Mouse (Mus musculus): ENCODE data around the gene Lrr1. TPM values are rescaled to one million over a fixed set of nuclear protein-coding genes. Genes with fewer than 3 reads are reported as not detected.

Gene Lrr1
- total and polyA plus RNA-seq, 3 experiments = 9.2 to 35.0 (median 23.8) TPM

DNA sequence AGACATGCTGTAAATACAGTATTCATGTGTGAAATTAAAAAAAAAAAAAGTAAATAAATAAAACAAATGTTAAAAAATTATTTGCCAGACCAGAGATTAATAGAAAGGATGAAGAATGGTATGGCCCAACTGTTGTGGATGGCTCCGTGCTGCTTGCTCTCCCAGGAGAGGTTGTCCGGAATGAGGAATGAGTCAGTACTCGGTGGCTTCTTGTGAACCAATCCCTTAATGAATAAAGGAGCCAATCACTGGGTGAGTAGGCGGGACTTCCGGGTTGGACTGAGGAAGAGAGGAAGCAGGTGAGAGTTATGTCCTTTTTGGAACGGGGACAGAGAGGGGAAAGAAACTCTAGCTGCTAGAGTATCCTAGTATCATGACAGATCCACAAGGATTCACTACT is 48.7 kb upstream of the Lrr1 start:
- Histone ChIP-seq H3K9ac (ENCODE audit: insufficient read depth, low read depth) (peak overlapping the region; percentile 76), H3K4me1 (ENCODE audit: control insufficient read depth in 1 of 2, insufficient read depth in 2 of 2) (peaks cover 0 to 21% of the 10 kb centered on the region in 2 experiments; a peak in 2 of 4 replicates), H3K79me2 (replicated peaks; ENCODE audit: control insufficient read depth, extremely low read depth, insufficient read depth, poor library complexity, severe bottlenecking) (no peaks in the 10 kb centered on the region), H3K36me3 (replicated peaks in 1 of 2; ENCODE audit: control insufficient read depth in 1 of 2, insufficient read depth in 1 of 2, low read length in 1 of 2) (peaks cover 0 to 6% of the 10 kb centered on the region in 2 experiments), H3K4me3 (replicated peaks in 1 of 3; ENCODE audit: low read depth in 2 of 3, low read length in 2 of 3, poor library complexity in 1 of 3) (peak overlapping the region; percentile 36 to 54 (median 47)), H3K9me3 (replicated peaks; ENCODE audit: low read length) (no peaks in the 10 kb centered on the region), H3K27ac (ENCODE audit: insufficient read depth, low read depth) (no peak overlapping the region), H3K27me3 (replicated peaks) (no peaks in the 10 kb centered on the region), H3K4me2 (ENCODE audit: insufficient read depth, low read depth, poor library complexity, severe bottlenecking) (peak overlapping the region; percentile 71; the same call in 1 of the 2 replicates)
- peak; percentile 66 for TF ChIP-seq HCFC1 (IDR thresholded peaks at IDR 0.05; ENCODE audit: low read depth, low read length)
- no peak for TF ChIP-seq JUND (conservative IDR thresholded peaks at IDR 0.05; ENCODE audit: low read depth, low read length)
- TF ChIP-seq CHD1 (IDR thresholded peaks at IDR 0.05; ENCODE audit: low read depth, low read length) = no peak
- no peak for TF ChIP-seq GABPA (IDR thresholded peaks at IDR 0.05; ENCODE audit: insufficient replicate concordance, low read depth, low read length)
- peak; percentile 90 for TF ChIP-seq ELF1 (IDR thresholded peaks at IDR 0.05; ENCODE audit: low read depth, low read length)
- 0 out of 2 replicates have a peak, but pooled peaks have one; percentile 41 for TF ChIP-seq TBP (conservative IDR thresholded peaks at IDR 0.05; ENCODE audit: low read depth, low read length)
- TF ChIP-seq ETS1 (conservative IDR thresholded peaks at IDR 0.05; ENCODE audit: low read depth, low read length) = no peak
- peak; percentile 40; the same call in 1 of the 2 replicates for TF ChIP-seq TCF12 (IDR thresholded peaks at IDR 0.05; ENCODE audit: low read depth, low read length)
- peak; percentile 62 for TF ChIP-seq POLR2A (IDR thresholded peaks at IDR 0.05; ENCODE audit: low read depth, low read length)
- no peak for TF ChIP-seq NELFE (IDR thresholded peaks at IDR 0.05; ENCODE audit: low read depth, low read length)
- TF ChIP-seq IRF4 (IDR thresholded peaks at IDR 0.05; ENCODE audit: low read depth, low read length) = 0 out of 2 replicates have a peak, but pooled peaks have one; percentile 34
- no peak for TF ChIP-seq BHLHE40 (IDR thresholded peaks at IDR 0.05; ENCODE audit: low read depth, low read length)
- no peak for TF ChIP-seq MAFK (IDR thresholded peaks at IDR 0.05; ENCODE audit: insufficient replicate concordance, low read length)
- TF ChIP-seq RCOR1 (conservative IDR thresholded peaks at IDR 0.05; ENCODE audit: low read depth, low read length) = no peak
- dilution Hi-C loops (cut with MboI; ENCODE audit: extremely low pct_ligation_motif_present, extremely low pct_unique_long_range_greater_than_20kb, low sequenced_read_pairs) = no loop called here
- in situ Hi-C loops (cut with MboI; ENCODE audit: low pct_ligation_motif_present, low pct_unique_long_range_greater_than_20kb, low sequenced_read_pairs) = no loop called here
- peak; percentile 83 for DNase-seq (ENCODE audit: extremely low read depth)

DNA sequence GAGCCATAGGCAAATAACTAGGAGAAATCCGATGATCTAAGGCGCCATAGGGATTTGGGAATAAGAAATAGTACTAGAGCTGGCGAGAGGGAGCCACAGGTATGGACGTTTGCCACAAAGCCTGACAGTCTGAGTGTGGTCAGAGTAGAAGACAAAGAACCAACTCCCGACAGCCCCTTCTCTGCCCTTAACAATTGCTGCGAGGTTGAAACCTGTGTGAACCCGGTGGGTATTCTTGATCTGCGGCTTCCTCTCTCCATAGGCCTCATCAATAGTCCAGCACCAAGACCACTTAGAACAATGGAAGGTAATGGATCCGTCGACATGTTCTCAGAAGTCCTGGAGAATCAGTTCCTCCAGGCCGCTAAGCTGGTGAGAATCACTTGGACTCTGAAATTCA is 45.8 kb upstream of the Lrr1 start:
- Histone ChIP-seq H3K9ac (ENCODE audit: insufficient read depth, low read depth) (no peak overlapping the region), H3K36me3 (replicated peaks in 1 of 2; ENCODE audit: control insufficient read depth in 1 of 2, insufficient read depth in 1 of 2, low read length in 1 of 2) (peaks cover 0 to 6% of the 10 kb centered on the region in 2 experiments), H3K79me2 (replicated peaks; ENCODE audit: control insufficient read depth, extremely low read depth, insufficient read depth, poor library complexity, severe bottlenecking) (no peaks in the 10 kb centered on the region), H3K9me3 (replicated peaks; ENCODE audit: low read length) (no peaks in the 10 kb centered on the region), H3K4me2 (ENCODE audit: insufficient read depth, low read depth, poor library complexity, severe bottlenecking) (no peak overlapping the region), H3K4me1 (ENCODE audit: control insufficient read depth in 1 of 2, insufficient read depth in 2 of 2) (peaks cover 0 to 29% of the 10 kb centered on the region in 2 experiments; a peak in 2 of 4 replicates), H3K27me3 (replicated peaks) (no peaks in the 10 kb centered on the region), H3K27ac (ENCODE audit: insufficient read depth, low read depth) (no peak overlapping the region), H3K4me3 (replicated peaks in 1 of 3; ENCODE audit: low read depth in 2 of 3, low read length in 2 of 3, poor library complexity in 1 of 3) (no peak overlapping the region)
- dilution Hi-C loops (cut with MboI; ENCODE audit: extremely low pct_ligation_motif_present, extremely low pct_unique_long_range_greater_than_20kb, low sequenced_read_pairs) = no loop called here
- DNase-seq (ENCODE audit: extremely low read depth) = no peak
- in situ Hi-C loops (cut with MboI; ENCODE audit: low pct_ligation_motif_present, low pct_unique_long_range_greater_than_20kb, low sequenced_read_pairs) = no loop called here
- TF ChIP-seq MAX (IDR thresholded peaks at IDR 0.05; ENCODE audit: low read length) = no peak

Measured in CH12.LX (cell line).